Mouse (Mus musculus) hindbrain, postnatal 0 days (tissue): ENCODE results near the gene Hax1. TPM values are rescaled to one million over a fixed set of nuclear protein-coding genes. Genes with fewer than 3 reads are reported as not detected.

Experiments used
- ATAC-seq: fragments of 200-750 bp; cut with Nextera tagmentation; 2 replicates; pipeline ENCODE4 v1.8.0; 2017; ENCODE audit warnings: mild to moderate bottlenecking, moderate TSS enrichment, moderate library complexity
- DNase-seq: peaks from one replicate; pipeline ENCODE4 v3.0.0-alpha.2; 2015; ENCODE audit warnings: low spot score
- H3K27ac ChIP-seq: fragments of 300-500 bp; sonication (generic); 2 replicates; pipeline ENCODE4 v1.5.1; 2014; ENCODE audit warnings: mild to moderate bottlenecking
- H3K27me3 ChIP-seq: fragments of 300-500 bp; sonication (generic); 2 replicates; pipeline ENCODE4 v1.6.1; 2014; ENCODE audit warnings: low read length, mixed read lengths; ENCODE audit not compliant: insufficient read depth
- H3K36me3 ChIP-seq: fragments of 300-500 bp; sonication (generic); 2 replicates; pipeline ENCODE4 v1.6.1; 2014; ENCODE audit warnings: low read length, mixed read lengths; ENCODE audit not compliant: insufficient read depth
- H3K4me1 ChIP-seq: fragments of 300-500 bp; sonication (generic); 2 replicates; pipeline ENCODE4 v1.6.1; 2014; ENCODE audit warnings: antibody characterized with exemption, low read length, mixed read lengths; ENCODE audit not compliant: insufficient read depth
- H3K4me2 ChIP-seq: fragments of 300-500 bp; sonication (generic); 2 replicates; pipeline ENCODE4 v1.6.1; 2014; ENCODE audit warnings: low read depth, mild to moderate bottlenecking, low read length, moderate library complexity, mixed read lengths
- H3K4me3 ChIP-seq: fragments of 300-500 bp; sonication (generic); 2 replicates; pipeline ENCODE4 v1.5.1; 2014; ENCODE audit warnings: low read length
- H3K9ac ChIP-seq: fragments of 300-500 bp; sonication (generic); replicated peaks from 2 replicates; pipeline ENCODE4 v1.6.1; 2014; ENCODE audit warnings: mild to moderate bottlenecking, low read length, moderate library complexity, mixed read lengths
- H3K9me3 ChIP-seq: fragments of 300-500 bp; sonication (generic); 2 replicates; pipeline ENCODE4 v1.6.1; 2016; ENCODE audit warnings: low read length, mixed read lengths
- CTCF ChIP-seq: IDR thresholded peaks from 2 replicates; pipeline ENCODE4 v1.5.1; 2016; ENCODE audit warnings: antibody characterized with exemption, control low read depth, low read depth
- WGBS: fragments of 180-500 bp; shearing (Covaris S2); extraction: QIAGEN DNeasy Blood & Tissue Kit; methylation state at CpG from one replicate; pipeline ENCODE4 v1.1.7; 2014; 5-methylcytosine and 5-hydroxymethylcytosine counted together
- polyA plus RNA-seq: library from polyadenylated mRNA; unstranded; fragments of >200 nt; fragmentation: Nextera tagmentation; extraction: Ambion mirVana; gene quantifications from 2 replicates; pipeline ENCODE4 v1.2.1, GENCODE M21; 2015
- total RNA-seq: library from RNA; depleted of rRNA; stranded (reverse); fragments of >200 nt; gene quantifications from 2 replicates; pipeline ENCODE4 v1.2.3, GENCODE M21; 2014

Hax1 gene
- total and polyA plus RNA-seq, 2 experiments from 2014 or later: 43.7 to 74.1 TPM

DNA sequence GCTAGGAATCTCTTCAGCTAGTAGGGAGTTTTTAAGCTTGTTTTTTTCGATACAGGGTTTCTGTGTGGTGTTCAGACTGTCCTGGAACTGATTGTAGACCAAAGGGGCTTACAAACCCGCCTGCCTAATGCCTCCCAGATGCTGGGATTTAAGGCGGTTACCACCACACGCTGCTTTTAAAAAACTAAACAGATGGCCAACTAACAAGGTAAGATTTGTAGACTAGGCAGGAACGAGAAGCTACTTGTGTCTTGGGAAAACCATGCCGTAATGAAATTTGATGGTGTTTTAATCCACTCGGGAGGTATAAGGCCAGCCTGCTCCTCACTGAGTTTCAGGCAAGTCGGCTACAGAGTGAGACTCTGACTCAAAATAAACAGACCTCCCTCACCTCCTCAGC, 510 bp upstream of the Hax1 start:
- H3K4me1 ChIP-seq: no peaks in the 10 kb centered on the region
- peaks cover 33% of the 10 kb centered on the region for H3K36me3 ChIP-seq
- peak overlapping the region; percentile 97 for H3K4me2 ChIP-seq
- peak overlapping the region; percentile 80 for H3K27ac ChIP-seq
- no peaks in the 10 kb centered on the region for H3K27me3 ChIP-seq
- WGBS: 14% methylated on average over 8 of the region's 8 CpGs
- H3K9me3 ChIP-seq: no peaks in the 10 kb centered on the region
- ATAC-seq: peak; percentile 33
- H3K9ac ChIP-seq: peak overlapping the region; percentile 75
- H3K4me3 ChIP-seq: peak overlapping the region; percentile 58
- no peak for DNase-seq
- no peak for TF ChIP-seq CTCF

- Histone ChIP-seq H3K27ac (peak overlapping the region; percentile 80), H3K4me1 (no peaks in the 10 kb centered on the region), H3K4me2 (peak overlapping the region; percentile 97), H3K36me3 (peaks cover 33% of the 10 kb centered on the region), H3K9ac (peak overlapping the region; percentile 75), H3K4me3 (peak overlapping the region; percentile 58), H3K9me3 (no peaks in the 10 kb centered on the region), H3K27me3 (no peaks in the 10 kb centered on the region)
- DNase-seq (peak; percentile 37), ATAC-seq (peak; percentile 48)
- no peak for TF ChIP-seq CTCF
- WGBS: 9% methylated on average over 22 of the region's 23 CpGs
Observed at GRCm38 (mm10) chr3:89997791-89998495, 637 bp downstream of the Hax1 start.

DNA sequence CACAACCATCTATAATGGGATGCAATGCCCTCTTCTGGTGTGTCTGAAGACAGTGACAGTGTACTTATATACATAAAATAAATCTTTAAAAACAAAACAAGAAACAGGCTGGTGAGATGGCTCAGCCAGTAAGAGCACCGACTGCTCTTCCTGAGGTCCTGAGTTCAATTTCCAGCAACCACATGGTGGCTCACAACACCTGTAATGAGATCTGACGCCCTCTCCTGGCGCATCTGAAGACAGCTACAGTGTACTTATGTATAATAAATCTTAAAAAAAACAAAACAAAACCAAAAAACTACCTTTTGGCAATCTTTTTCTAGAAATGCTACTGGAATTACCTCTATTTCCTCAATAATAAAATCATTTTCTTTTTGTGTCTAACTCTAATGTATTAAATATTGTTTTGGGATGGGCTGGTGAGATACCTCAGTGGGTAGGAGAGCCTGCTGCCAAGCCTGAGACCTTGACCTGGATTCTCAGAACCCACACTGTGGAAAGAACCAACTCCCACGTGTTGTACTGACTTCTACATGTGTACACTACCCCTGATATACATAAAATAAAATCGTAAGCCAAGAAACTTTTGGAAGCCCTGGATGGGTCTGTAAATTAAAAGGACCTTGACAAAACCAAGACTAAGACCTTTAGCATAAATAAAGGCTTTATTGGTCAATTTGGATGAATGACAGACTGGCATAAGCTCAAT, 3.6 kb downstream of the Hax1 start:
- Histone ChIP-seq H3K4me1 (no peaks in the 10 kb centered on the region), H3K27me3 (no peaks in the 10 kb centered on the region), H3K9ac (no peak overlapping the region), H3K4me3 (no peak overlapping the region), H3K36me3 (peaks cover 11% of the 10 kb centered on the region; the same call in 1 of the 2 replicates), H3K27ac (no peak overlapping the region), H3K4me2 (no peak overlapping the region), H3K9me3 (no peaks in the 10 kb centered on the region)
- DNase-seq (no peak), ATAC-seq (no peak)
- 94% methylated on average over 5 of the region's 5 CpGs for WGBS
- no peak for TF ChIP-seq CTCF

DNA sequence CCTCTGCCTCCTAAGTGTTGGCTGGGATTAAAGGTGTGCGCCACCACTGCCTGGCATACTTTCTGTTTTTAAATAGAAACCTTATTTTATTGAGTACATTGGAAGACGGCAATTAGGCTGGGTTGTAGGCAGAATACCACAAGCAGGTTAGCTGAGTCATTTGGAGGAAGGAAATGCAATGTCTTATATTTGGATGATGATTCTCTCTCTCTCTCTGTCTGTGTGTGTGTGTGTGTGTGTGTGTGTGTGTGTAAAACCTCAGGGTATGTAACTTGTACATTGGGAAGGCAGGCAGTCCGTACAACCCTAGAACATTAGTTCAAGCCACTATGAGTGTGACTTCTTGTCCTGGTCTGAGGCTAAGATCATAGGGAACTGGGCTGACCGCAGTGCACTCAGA, 10.8 kb downstream of the Hax1 start:
- Histone ChIP-seq H3K4me2 (no peak overlapping the region), H3K9me3 (no peaks in the 10 kb centered on the region), H3K27ac (no peak overlapping the region), H3K4me1 (no peaks in the 10 kb centered on the region), H3K4me3 (no peak overlapping the region), H3K27me3 (no peaks in the 10 kb centered on the region), H3K36me3 (no peaks in the 10 kb centered on the region), H3K9ac (no peak overlapping the region)
- ATAC-seq (no peak), DNase-seq (no peak)
- WGBS: 95% methylated on average over 4 of the region's 4 CpGs
- no peak for TF ChIP-seq CTCF

- ATAC-seq (no peak), DNase-seq (no peak)
- no peak overlapping the region for H3K4me3 ChIP-seq
- no peak overlapping the region for H3K4me2 ChIP-seq
- H3K27me3 ChIP-seq: no peaks in the 10 kb centered on the region
- H3K36me3 ChIP-seq: no peaks in the 10 kb centered on the region
- no peak overlapping the region for H3K27ac ChIP-seq
- H3K9me3 ChIP-seq: no peaks in the 10 kb centered on the region
- H3K9ac ChIP-seq: no peak overlapping the region
- TF ChIP-seq CTCF: no peak
- 48% methylated on average over 3 of the region's 3 CpGs for WGBS
- no peaks in the 10 kb centered on the region for H3K4me1 ChIP-seq
Observed at GRCm38 (mm10) chr3:89987211-89987610, 11.4 kb downstream of the Hax1 start.

- Histone ChIP-seq H3K27ac (no peak overlapping the region), H3K4me1 (no peaks in the 10 kb centered on the region), H3K36me3 (no peaks in the 10 kb centered on the region), H3K9me3 (no peaks in the 10 kb centered on the region), H3K27me3 (no peaks in the 10 kb centered on the region), H3K4me3 (no peak overlapping the region), H3K4me2 (no peak overlapping the region), H3K9ac (no peak overlapping the region)
- no peak for ATAC-seq
- TF ChIP-seq CTCF: no peak
- WGBS: 75% methylated on average over 5 of the region's 5 CpGs
- no peak for DNase-seq
Observed at GRCm38 (mm10) chr3:89982426-89982825, 16.2 kb downstream of the Hax1 start.

DNA sequence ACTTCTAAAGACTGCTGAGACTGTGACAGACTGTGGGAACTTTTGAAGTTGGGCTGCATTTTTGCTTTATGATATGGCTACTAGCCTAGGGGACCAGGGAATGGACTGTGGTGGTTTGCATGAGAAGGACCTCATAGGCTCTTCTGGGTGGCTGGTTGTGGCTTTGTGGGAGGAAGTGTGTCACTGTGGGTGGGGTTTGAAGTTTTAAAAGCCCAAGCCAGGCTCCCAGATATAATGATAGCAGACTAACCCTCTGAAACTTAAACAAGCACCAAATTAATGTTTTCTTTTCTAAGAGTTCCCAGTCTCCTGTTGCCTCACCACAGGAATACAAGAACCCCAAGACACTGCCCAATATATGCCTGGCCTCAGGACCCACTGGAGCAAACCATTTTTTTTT, 21.7 kb downstream of the Hax1 start:
- H3K9ac ChIP-seq: no peak overlapping the region
- no peak for DNase-seq
- no peak for TF ChIP-seq CTCF
- no peaks in the 10 kb centered on the region for H3K4me1 ChIP-seq
- no peaks in the 10 kb centered on the region for H3K9me3 ChIP-seq
- no peaks in the 10 kb centered on the region for H3K27me3 ChIP-seq
- no peak overlapping the region for H3K4me2 ChIP-seq
- ATAC-seq: no peak
- no peak overlapping the region for H3K4me3 ChIP-seq
- H3K27ac ChIP-seq: no peak overlapping the region
- no peaks in the 10 kb centered on the region for H3K36me3 ChIP-seq
